Mouse (Mus musculus): ENCODE results near the gene Slc39a13. TPM values are rescaled to one million over a fixed set of nuclear protein-coding genes. Genes with fewer than 3 reads are reported as not detected.

The Slc39a13 gene
- polyA plus RNA-seq, 1 experiment from 2014 or later, result 50.6 TPM

DNA sequence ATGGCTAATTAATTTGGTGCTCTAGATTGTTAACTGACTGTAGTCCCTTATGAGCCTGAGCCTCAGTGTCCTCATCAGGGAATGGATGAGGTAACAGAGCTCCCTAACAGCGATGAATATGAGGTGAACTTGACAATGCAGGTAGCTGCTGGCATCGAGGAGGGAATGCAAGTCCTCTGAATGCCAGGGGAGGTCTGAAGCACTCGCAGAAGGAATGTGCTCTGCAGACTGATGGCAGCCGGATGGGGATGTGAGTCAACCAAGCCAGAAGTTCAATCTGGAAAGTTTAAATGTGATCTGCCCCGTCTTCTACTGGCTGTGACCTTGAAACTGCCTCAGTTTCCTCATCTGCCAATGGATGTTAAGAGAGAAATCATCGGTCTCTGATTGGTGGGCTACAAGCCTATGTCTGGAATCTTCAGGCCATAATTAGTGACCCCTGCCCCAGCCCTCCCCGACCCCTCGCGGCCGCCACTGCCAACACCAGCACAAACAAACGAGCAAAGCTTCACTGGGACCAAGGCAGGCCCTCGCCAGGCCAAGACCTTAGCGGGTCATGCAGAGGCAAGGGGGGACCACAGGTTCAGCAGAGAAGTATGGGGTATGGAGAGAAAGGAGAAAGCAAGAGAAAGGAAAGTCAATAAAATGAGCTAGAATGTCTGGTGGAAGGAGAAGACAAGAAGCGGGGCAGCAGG is 764 bp downstream of the Slc39a13 start:
- 5% methylated on average over 14 of the region's 14 CpGs for WGBS

DNA sequence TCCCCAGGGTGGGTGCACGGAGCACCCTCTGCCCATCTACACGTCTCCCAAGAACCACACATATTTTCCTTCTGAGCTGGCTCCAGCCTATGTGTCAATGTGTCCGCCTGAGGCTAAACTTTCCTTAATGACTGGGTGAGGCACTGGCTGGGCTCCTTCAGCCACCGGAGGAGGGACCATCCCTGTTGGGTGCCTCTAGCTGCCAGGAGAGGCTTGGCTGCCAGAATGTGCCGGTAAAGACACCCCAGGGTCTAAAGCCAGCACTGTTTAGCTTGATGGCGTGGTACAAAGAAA is 1.4 kb downstream of the Slc39a13 start:
- H3K27ac ChIP-seq (replicated peaks in 1 of 2; ENCODE audit: control insufficient read depth in 1 of 2, insufficient read depth in 1 of 2, low read depth in 2 of 2, low read length in 2 of 2), result peak overlapping the region; percentile 91 to 93; a peak in 2 of 4 replicates
- no peak for ATAC-seq (ENCODE audit: insufficient number of reproducible peaks, insufficient read depth, low FRiP score, low read depth)

More for the DNA sequence above, 764 bp downstream of the Slc39a13 start:
- Histone ChIP-seq H3K27me3 (ENCODE audit: control insufficient read depth, insufficient read depth, low read length) (no peaks in the 10 kb centered on the region), H3K4me1 (ENCODE audit: control insufficient read depth in 2 of 2, insufficient read depth in 2 of 2, low read length in 2 of 2) (peaks cover 17 to 34% of the 10 kb centered on the region in 2 experiments), H3K4me2 (ENCODE audit: low read length) (peak overlapping the region; percentile 93), H3K27ac (replicated peaks in 1 of 2; ENCODE audit: control insufficient read depth in 1 of 2, insufficient read depth in 1 of 2, low read depth in 2 of 2, low read length in 2 of 2) (peak overlapping the region; percentile 91 to 93), H3K4me3 (ENCODE audit: control insufficient read depth in 1 of 2, insufficient read depth in 1 of 2, low read depth in 1 of 2, low read length in 2 of 2) (peak overlapping the region; percentile 59 to 76), H3K9me3 (ENCODE audit: control insufficient read depth, low read length) (no peaks in the 10 kb centered on the region), H3K9ac (ENCODE audit: low read length) (peak overlapping the region; percentile 86), H3K36me3 (ENCODE audit: control insufficient read depth, insufficient read depth, low read length) (peaks cover 32% of the 10 kb centered on the region)
- ATAC-seq (ENCODE audit: insufficient number of reproducible peaks, insufficient read depth, low FRiP score, low read depth), result no peak

DNA sequence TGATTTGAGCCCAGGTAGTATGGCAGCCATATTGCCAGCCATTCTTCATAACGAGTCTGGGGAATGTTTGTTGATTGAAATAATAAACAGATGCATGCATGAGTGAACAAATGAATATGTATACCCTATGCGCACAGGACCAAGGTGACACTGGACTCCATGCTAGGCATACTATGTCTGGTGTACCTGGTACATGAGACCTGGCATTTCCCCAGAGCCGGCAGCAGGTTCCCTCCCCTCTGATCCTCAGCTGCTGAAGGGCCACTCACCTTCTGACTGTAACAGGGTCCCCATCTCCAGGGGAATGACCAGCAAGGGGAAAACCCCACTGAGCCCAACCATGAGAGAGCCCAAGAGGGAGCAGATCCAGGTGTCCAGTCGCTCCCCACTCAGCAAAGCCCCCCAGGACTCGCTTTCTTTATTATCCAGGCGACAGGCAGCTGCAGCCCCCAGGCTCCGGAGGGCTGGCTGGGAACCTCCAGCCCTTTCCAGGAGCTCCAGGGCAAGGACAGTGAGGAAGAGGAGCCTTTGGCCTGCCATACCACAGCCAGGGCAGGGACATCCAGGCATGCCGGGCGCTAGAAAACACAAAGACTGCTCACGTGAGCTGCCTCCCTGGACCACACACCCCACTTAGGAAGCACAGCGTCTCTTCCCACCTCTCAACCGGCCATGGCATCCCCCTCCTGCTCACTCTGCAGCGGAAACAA is 1.9 kb downstream of the Slc39a13 start:
- H3K27ac ChIP-seq (replicated peaks in 1 of 2; ENCODE audit: control insufficient read depth in 1 of 2, insufficient read depth in 1 of 2, low read depth in 2 of 2, low read length in 2 of 2), result 0 out of 4 replicates have a peak overlapping the region, but pooled peaks of 1 of the 2 experiments have one; percentile 91
- ATAC-seq (ENCODE audit: insufficient number of reproducible peaks, insufficient read depth, low FRiP score, low read depth), result no peak
- WGBS, result 58% methylated on average over 13 of the region's 13 CpGs
- peak overlapping the region; percentile 93 for H3K4me2 ChIP-seq (ENCODE audit: low read length)
- H3K9me3 ChIP-seq (ENCODE audit: control insufficient read depth, low read length), result no peaks in the 10 kb centered on the region
- H3K36me3 ChIP-seq (ENCODE audit: control insufficient read depth, insufficient read depth, low read length), result peaks cover 43% of the 10 kb centered on the region
- peak overlapping the region; percentile 86 for H3K9ac ChIP-seq (ENCODE audit: low read length)
- no peaks in the 10 kb centered on the region for H3K27me3 ChIP-seq (ENCODE audit: control insufficient read depth, insufficient read depth, low read length)
- H3K4me3 ChIP-seq (ENCODE audit: control insufficient read depth in 1 of 2, insufficient read depth in 1 of 2, low read depth in 1 of 2, low read length in 2 of 2), result peak overlapping the region; percentile 59 to 76
- peaks cover 17 to 34% of the 10 kb centered on the region in 2 experiments for H3K4me1 ChIP-seq (ENCODE audit: control insufficient read depth in 2 of 2, insufficient read depth in 2 of 2, low read length in 2 of 2)

More for the DNA sequence above, 1.4 kb downstream of the Slc39a13 start:
- Histone ChIP-seq H3K4me2 (ENCODE audit: low read length) (peak overlapping the region; percentile 93), H3K4me1 (ENCODE audit: control insufficient read depth in 2 of 2, insufficient read depth in 2 of 2, low read length in 2 of 2) (peaks cover 17 to 34% of the 10 kb centered on the region in 2 experiments), H3K36me3 (ENCODE audit: control insufficient read depth, insufficient read depth, low read length) (peaks cover 38% of the 10 kb centered on the region), H3K4me3 (ENCODE audit: control insufficient read depth in 1 of 2, insufficient read depth in 1 of 2, low read depth in 1 of 2, low read length in 2 of 2) (peak overlapping the region; percentile 59 to 76), H3K9ac (ENCODE audit: low read length) (peak overlapping the region; percentile 86), H3K27me3 (ENCODE audit: control insufficient read depth, insufficient read depth, low read length) (no peaks in the 10 kb centered on the region), H3K9me3 (ENCODE audit: control insufficient read depth, low read length) (no peaks in the 10 kb centered on the region)
- 47% methylated on average over 6 of the region's 6 CpGs for WGBS

DNA sequence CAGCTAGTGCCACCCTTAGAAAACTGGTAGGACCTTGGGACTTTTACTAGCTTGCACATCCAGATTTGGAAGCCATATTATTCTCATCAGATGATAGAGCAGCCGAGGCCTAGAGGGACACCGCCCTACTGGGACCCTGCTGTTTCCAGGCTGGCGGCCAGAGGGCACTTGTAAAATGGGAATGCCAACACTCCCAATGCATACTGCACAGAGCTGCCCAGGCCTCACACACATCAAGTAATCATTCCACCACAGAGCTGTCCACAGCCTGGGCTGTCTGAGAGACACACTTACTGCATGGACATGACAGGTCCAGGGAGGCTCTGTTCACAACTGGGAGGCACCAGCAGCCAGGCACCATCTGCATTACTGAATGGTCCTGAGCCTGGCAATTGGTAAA is 3.8 kb downstream of the Slc39a13 start:
- Histone ChIP-seq H3K4me2 (ENCODE audit: low read length) (no peak overlapping the region), H3K4me3 (ENCODE audit: control insufficient read depth in 1 of 2, insufficient read depth in 1 of 2, low read depth in 1 of 2, low read length in 2 of 2) (no peak overlapping the region), H3K9ac (ENCODE audit: low read length) (no peak overlapping the region), H3K9me3 (ENCODE audit: control insufficient read depth, low read length) (no peaks in the 10 kb centered on the region), H3K27me3 (ENCODE audit: control insufficient read depth, insufficient read depth, low read length) (no peaks in the 10 kb centered on the region), H3K36me3 (ENCODE audit: control insufficient read depth, insufficient read depth, low read length) (peaks cover 58% of the 10 kb centered on the region), H3K4me1 (ENCODE audit: control insufficient read depth in 2 of 2, insufficient read depth in 2 of 2, low read length in 2 of 2) (peaks cover 28 to 49% of the 10 kb centered on the region in 2 experiments), H3K27ac (replicated peaks in 1 of 2; ENCODE audit: control insufficient read depth in 1 of 2, insufficient read depth in 1 of 2, low read depth in 2 of 2, low read length in 2 of 2) (peak overlapping the region; percentile 11 to 19; a peak in 1 of 4 replicates)
- WGBS, result 70% methylated on average over 3 of the region's 3 CpGs
- no peak for ATAC-seq (ENCODE audit: insufficient number of reproducible peaks, insufficient read depth, low FRiP score, low read depth)

DNA sequence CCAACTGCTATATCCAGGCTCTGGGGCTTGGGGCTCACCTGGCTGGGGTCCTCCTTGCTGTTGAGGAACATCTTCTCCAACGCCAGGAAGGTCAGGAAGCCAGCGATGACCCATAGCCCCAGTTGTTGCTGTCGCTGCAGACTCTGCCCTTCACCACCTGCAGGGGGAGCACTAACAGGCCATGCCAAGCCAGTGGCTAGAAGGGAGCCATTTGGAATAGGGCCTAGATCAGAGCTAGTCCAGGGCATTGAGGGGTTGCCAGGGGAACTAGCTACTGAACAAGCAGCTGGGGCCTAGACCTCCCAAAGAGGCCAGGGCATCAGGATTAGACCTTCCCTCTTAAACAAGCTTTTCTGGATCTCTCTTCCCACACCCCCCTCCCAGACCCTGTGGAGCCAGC is 4.7 kb downstream of the Slc39a13 start:
- H3K27me3 ChIP-seq (ENCODE audit: control insufficient read depth, insufficient read depth, low read length), result no peaks in the 10 kb centered on the region
- ATAC-seq (ENCODE audit: insufficient number of reproducible peaks, insufficient read depth, low FRiP score, low read depth), result no peak
- no peaks in the 10 kb centered on the region for H3K9me3 ChIP-seq (ENCODE audit: control insufficient read depth, low read length)
- H3K9ac ChIP-seq (ENCODE audit: low read length), result no peak overlapping the region
- peaks cover 29 to 50% of the 10 kb centered on the region in 2 experiments for H3K4me1 ChIP-seq (ENCODE audit: control insufficient read depth in 2 of 2, insufficient read depth in 2 of 2, low read length in 2 of 2)
- no peak overlapping the region for H3K27ac ChIP-seq (replicated peaks in 1 of 2; ENCODE audit: control insufficient read depth in 1 of 2, insufficient read depth in 1 of 2, low read depth in 2 of 2, low read length in 2 of 2)
- H3K4me2 ChIP-seq (ENCODE audit: low read length), result no peak overlapping the region
- H3K4me3 ChIP-seq (ENCODE audit: control insufficient read depth in 1 of 2, insufficient read depth in 1 of 2, low read depth in 1 of 2, low read length in 2 of 2), result no peak overlapping the region
- 58% methylated on average over 3 of the region's 3 CpGs for WGBS
- H3K36me3 ChIP-seq (ENCODE audit: control insufficient read depth, insufficient read depth, low read length), result peaks cover 58% of the 10 kb centered on the region

DNA sequence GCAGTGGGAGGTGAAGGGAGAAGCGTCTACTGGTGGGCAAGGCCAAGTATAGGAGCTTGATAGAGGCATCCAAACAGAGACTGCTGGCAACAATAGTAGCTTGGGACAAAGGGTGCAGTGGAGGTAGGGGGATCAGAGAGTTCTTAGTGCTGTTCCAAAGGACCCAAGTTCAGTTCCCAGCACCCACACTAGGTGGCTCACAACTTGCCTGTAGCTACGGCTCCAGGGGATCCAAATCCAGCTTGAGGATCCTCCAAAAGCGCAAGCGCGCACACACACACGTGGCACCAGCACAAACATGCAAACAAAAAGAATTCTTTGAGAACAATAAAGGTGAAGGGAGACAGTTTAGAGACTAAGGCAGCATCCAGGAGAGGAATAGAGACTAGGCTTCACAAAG is 6.0 kb downstream of the Slc39a13 start:
- Histone ChIP-seq H3K27me3 (ENCODE audit: control insufficient read depth, insufficient read depth, low read length) (no peaks in the 10 kb centered on the region), H3K4me3 (ENCODE audit: control insufficient read depth in 1 of 2, insufficient read depth in 1 of 2, low read depth in 1 of 2, low read length in 2 of 2) (no peak overlapping the region), H3K27ac (replicated peaks in 1 of 2; ENCODE audit: control insufficient read depth in 1 of 2, insufficient read depth in 1 of 2, low read depth in 2 of 2, low read length in 2 of 2) (no peak overlapping the region), H3K4me2 (ENCODE audit: low read length) (no peak overlapping the region), H3K9me3 (ENCODE audit: control insufficient read depth, low read length) (no peaks in the 10 kb centered on the region), H3K9ac (ENCODE audit: low read length) (no peak overlapping the region), H3K4me1 (ENCODE audit: control insufficient read depth in 2 of 2, insufficient read depth in 2 of 2, low read length in 2 of 2) (peaks cover 28 to 48% of the 10 kb centered on the region in 2 experiments), H3K36me3 (ENCODE audit: control insufficient read depth, insufficient read depth, low read length) (peaks cover 71% of the 10 kb centered on the region)
- 94% methylated on average over 6 of the region's 6 CpGs for WGBS
- ATAC-seq (ENCODE audit: insufficient number of reproducible peaks, insufficient read depth, low FRiP score, low read depth), result no peak

DNA sequence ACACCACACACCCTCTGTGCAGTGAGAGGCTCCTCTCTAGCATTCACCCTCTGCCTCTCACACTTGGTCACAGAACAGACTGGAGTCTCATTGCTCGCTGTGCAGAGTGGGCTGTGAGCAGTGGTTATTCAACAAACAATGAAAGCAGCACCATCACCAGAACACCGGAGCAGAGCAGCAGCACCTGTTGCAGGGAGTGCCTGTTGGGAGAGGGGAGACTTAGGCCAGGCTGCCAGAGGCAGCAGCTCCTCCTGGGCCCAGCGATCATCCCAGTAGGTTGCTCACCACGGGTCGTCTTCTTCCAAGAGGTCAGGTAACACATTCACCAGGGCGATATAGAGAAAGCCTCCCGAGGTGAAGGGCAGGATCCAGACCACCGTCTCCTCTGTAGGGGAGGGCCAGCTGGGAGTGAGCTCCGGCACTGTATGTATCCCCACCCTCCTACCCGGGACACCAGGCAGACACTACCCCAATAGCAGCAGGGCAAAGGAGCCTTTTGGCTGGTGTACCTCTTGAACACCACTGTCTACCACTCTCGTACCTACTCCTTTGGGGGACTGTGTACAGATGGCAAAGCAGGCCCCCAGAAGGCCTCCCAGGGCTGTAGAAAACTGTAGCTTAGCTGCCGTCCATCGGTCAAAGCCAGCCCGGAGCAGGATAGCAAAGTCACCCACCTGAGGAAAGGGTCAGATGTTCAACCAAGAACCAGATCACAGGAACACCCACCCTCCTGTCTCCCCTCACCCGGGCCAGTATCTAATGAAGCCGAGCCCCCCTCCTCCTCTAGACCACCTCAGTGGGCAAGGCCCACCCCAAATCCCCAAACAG is 7.2 kb downstream of the Slc39a13 start:
- Histone ChIP-seq H3K4me2 (ENCODE audit: low read length) (no peak overlapping the region), H3K27ac (replicated peaks in 1 of 2; ENCODE audit: control insufficient read depth in 1 of 2, insufficient read depth in 1 of 2, low read depth in 2 of 2, low read length in 2 of 2) (peak overlapping the region; percentile 87 to 91; a peak in 3 of 4 replicates), H3K9ac (ENCODE audit: low read length) (peak overlapping the region; percentile 50; the same call in 1 of the 2 replicates), H3K9me3 (ENCODE audit: control insufficient read depth, low read length) (no peaks in the 10 kb centered on the region), H3K4me3 (ENCODE audit: control insufficient read depth in 1 of 2, insufficient read depth in 1 of 2, low read depth in 1 of 2, low read length in 2 of 2) (no peak overlapping the region), H3K36me3 (ENCODE audit: control insufficient read depth, insufficient read depth, low read length) (peaks cover 77% of the 10 kb centered on the region), H3K27me3 (ENCODE audit: control insufficient read depth, insufficient read depth, low read length) (no peaks in the 10 kb centered on the region), H3K4me1 (ENCODE audit: control insufficient read depth in 2 of 2, insufficient read depth in 2 of 2, low read length in 2 of 2) (peaks cover 18 to 37% of the 10 kb centered on the region in 2 experiments)
- 87% methylated on average over 16 of the region's 16 CpGs for WGBS
- ATAC-seq (ENCODE audit: insufficient number of reproducible peaks, insufficient read depth, low FRiP score, low read depth), result no peak

All from heart, embryonic 14.5 days (tissue).